Mouse (Mus musculus) layer of hippocampus, postnatal 14 days (tissue): ENCODE results near the gene Kcnmb3. TPM values are rescaled to one million over a fixed set of nuclear protein-coding genes. Genes with fewer than 3 reads are reported as not detected.

ENCODE experiments used
- DNase-seq, 2 experiments: peaks; one replicate each; pipeline ENCODE4 v3.0.0; 2021 to 2022; ENCODE audit warnings: low spot score in 2 of 2, mixed read lengths in 1 of 2
- total RNA-seq, 2 experiments: library from RNA; stranded (reverse); gene quantifications; 2 replicates each; pipeline ENCODE4 v1.2.3; 2021

The Kcnmb3 gene
- total RNA-seq, 2 experiments from 2014 or later, result 0.29 to 0.37 TPM

GRCm38 (mm10) chr3:32495856-32496710, 4.1 kb upstream of the Kcnmb3 start:
- DNase-seq, result no peak

DNA sequence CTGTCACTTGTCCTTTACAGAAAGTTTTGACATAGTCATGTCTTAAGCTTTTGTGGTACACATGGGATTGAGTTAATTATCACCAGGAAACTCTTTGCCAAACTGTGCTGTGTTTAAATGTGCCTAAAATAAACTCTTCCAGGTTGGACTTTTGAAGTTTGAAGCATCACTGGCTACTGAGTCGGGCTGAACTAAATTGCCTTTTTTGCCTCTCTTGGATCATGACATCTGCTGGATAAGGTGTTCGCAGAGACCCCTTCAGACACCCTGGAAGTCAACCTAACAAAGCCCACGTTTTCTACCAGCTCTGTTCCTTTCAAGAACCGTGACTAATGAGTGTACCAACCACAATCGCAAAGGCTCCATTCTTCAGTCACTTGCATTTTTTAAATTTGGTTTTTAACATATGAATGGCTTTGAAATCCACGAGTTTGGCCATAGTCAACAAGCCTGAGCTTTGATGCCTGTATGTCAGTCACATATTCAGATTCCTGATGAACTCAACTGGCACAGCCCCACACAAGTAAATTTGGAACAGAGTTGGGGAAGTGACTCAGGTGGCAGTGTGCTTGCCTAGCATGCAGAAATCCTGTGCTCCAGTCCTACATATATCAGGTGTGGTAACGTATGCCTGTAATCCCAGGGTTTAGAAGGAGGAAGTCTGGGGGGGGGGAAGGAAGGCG, 3.2 kb upstream of the Kcnmb3 start:
- no peak for DNase-seq

DNA sequence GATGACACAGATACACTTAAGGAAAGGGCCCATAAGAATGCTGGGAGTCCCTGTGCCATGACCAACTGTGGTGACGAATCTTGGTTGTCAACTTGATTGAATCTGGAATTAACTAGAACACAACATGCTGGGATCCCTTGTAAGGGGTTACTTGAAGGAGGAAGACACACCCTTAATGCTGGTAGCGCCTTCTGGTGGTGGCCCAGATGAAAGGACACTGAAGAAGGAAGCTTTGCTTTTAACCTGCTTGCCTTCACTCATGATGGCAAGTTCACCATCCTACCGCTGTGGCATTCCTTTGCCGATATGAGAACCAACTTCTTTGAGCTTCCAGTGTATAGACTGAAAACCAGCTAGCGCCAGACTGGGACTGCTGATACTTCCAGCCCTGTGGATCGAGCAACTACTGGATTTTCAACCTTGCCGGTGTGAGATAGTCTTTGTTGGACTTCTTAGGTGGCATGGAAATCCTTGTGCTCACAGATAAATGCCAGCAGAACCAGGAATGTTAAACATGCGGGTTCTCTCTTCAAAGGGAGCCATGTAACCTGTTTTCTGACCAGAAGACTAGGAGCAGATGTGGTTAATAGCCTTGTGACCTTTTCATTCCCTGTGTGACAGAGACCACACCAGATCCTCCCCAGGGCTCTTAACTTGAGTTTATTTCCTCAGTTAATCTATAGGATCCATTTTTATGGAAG, 2.5 kb upstream of the Kcnmb3 start:
- DNase-seq, result no peak

- no peak for DNase-seq
These were observed 1.1 kb downstream of the Kcnmb3 start for GRCm38 (mm10) chr3:32490928-32491315.

DNA sequence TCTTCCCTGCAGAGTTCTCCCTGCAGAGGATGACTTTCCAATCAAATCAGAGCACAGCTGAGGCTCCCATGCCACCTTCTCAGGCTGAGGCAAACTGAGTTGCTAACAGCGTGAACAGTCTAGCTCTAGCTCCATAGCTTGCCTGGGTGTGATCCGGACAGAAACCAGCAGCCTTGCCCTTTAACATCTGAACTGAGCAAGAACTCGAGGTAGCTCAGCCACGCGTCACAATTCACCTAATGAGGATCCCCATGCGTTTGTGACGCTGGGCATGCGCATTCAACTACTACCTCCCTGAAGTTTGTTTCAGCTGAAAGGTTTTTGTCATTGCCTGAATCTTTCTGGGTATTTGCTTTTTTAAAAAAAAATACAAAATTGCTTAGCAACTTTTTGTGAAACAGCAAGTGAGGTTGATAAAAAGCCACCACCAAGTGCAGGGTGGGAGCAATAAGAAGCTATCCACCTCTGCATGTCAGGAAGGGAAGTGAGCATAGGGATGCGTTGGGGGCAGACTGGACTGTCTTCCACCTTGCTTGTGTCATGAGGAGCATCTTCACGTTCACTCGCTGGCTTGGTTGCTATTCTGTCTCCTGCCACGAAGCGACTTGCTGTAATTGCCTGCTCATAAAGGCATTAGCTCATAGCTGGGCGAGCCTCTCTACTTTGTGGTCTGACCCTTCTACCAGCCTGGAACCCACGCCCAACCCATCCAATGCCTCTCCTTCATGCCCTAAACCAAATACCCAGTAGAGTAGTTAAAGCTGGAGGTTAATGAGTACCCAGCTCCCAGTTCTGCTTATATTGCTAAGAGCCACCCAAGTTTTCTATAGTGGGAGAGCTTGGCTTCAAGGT, 1.7 kb downstream of the Kcnmb3 start:
- no peak for DNase-seq

- no peak for DNase-seq
These were observed 3.9 kb downstream of the Kcnmb3 start for GRCm38 (mm10) chr3:32488172-32488571.

DNA sequence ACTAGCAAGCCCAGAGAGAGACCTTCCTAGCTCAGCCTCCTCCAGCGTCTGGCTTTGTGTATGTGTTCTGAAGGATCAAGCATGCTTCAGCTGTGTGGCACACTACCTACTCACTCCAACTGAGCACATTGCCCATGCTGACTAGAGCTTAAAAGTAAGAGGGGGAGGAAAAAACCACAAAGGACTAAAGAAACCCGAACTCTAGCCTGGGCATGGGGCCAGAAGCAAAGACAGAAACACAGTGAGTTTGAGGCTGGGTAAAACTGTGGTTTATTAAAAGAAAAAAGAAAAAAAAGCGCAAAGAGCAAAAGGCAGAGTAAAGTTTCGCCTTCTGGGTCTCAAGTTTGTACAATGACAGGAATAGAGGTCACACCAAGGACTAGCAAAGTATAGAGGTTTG, 5.5 kb downstream of the Kcnmb3 start:
- no peak for DNase-seq

GRCm38 (mm10) chr3:32483035-32483434, 9.0 kb downstream of the Kcnmb3 start:
- no peak for DNase-seq

GRCm38 (mm10) chr3:32479961-32480360, 12.1 kb downstream of the Kcnmb3 start:
- DNase-seq, result no peak

DNA sequence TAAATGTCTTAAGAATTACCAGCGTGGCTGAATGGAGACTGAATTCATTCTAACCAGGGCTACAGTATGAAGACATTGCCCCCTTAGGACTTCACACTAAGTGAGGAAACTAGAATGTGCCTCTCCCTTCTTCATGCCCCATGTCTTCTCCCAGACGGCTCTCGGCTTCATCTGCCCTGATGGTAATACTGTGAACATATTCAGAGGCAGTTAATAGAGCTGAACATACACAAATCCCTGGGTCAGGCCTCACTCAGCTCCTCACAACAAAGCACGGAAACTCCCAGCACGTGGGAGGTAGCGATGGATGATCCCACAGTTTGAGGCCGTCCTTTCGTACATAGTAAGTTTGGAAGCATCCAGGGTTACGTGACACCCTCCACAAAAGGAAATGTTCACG, 18.8 kb downstream of the Kcnmb3 start:
- no peak for DNase-seq

- no peak for DNase-seq
These were observed 19.7 kb downstream of the Kcnmb3 start for GRCm38 (mm10) chr3:32472191-32472900.

DNA sequence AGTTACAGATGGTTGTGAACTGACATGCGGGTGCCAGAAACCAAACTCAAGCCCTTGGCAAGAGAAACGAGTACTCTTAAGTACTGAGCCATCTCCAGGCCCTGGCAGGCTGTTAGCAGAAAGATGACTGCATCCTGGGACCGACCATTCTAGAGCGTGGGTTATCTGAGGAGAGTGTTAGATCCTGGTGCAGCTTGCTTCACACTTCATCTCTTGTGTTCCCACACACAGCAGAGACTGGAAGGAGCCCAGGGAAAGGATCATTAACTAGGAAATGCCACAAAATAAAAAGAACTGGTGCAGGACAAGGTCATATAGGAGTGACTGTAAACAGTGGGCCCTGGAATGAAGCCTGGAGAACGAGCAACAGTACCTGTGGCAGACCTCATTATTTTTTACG, 20.9 kb downstream of the Kcnmb3 start:
- peak; percentile 17 to 26 for DNase-seq

DNA sequence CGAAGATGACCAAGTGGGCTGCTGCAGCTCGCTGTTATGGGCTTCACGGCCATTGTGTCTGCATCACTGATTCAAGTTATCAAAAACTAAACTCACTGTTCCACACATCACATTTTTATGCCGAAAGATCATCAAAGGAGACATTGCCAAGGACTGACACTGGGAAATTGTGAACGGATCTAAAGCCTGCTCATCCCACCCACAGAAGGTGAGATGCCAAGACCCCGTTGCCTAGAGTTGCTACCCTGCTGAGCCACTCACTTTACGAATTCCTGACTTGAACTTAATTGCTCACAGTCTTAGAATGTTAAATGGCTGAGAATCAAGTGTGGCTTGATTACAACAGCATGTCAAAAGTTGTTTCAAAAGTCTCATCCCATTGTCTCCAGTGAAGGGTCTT, 21.6 kb downstream of the Kcnmb3 start:
- DNase-seq, result no peak

DNA sequence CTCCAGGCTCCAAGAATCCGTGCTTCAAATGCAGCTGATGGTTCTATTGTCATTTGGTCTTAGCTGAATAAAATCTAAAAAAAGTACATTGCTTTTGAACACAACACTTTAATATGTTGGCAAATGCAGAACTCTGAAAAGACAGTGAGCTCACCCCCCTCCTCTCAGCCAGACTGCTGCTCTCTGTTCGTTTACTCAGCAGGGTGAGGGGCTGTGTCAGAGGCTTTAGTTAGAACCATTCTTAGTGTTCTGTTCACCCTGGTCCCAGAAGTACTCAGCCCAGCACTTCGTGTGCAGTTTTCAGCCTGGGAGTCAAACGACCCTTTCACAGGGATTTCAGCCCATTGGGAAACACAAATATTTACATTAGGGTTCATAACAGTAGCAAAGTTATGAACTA, 23.6 kb downstream of the Kcnmb3 start:
- no peak for DNase-seq

DNA sequence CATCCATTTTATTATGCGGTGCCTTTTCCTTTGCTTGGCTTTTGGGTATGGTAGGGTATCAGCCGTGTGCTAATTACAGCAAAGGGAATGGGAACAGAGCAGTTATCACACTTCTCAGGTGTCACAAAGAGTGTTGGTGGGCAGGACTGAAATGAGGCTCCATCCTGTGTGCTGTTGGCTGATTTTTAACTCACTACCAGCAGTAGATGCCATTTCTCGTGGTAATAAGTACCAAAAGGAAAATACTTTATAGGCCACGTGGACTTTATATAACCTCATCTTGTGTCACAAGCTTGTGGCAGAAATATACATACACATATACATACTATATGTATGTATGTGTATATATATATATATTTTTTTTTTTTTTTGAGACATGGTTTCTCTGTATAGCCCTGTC, 24.7 kb downstream of the Kcnmb3 start:
- DNase-seq, result no peak

- DNase-seq, result peak in 1 of 2 experiments; percentile 29
These were observed 32.3 kb downstream of the Kcnmb3 start for GRCm38 (mm10) chr3:32459777-32460176.

GRCm38 (mm10) chr3:32454329-32455021, 37.6 kb downstream of the Kcnmb3 start:
- no peak for DNase-seq

- no peak for DNase-seq
These were observed 50.3 kb downstream of the Kcnmb3 start for GRCm38 (mm10) chr3:32441710-32442109.

GRCm38 (mm10) chr3:32438716-32439115, 53.3 kb downstream of the Kcnmb3 start:
- DNase-seq, result no peak

DNA sequence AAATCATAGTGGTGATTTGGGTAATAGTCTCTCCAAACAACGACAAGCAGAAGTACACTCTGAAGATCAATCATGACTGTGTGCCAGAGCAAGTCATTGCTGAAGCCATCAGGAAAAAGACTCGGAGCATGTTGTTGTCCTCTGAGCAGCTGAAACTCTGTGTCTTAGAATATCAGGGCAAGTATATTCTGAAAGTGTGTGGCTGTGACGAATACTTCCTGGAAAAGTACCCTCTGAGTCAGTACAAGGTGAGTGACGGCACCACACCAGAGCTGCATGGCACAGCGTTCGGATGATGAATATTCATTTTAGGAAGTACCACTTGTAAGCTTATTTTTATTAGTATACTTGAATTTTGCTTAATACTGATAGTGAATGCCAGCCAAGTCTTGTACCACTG, 54.2 kb downstream of the Kcnmb3 start:
- no peak for DNase-seq
